Mouse (Mus musculus): ENCODE data around the gene Cbr1. TPM values are rescaled to one million over a fixed set of nuclear protein-coding genes. Genes with fewer than 3 reads are reported as not detected.

The Cbr1 gene
- 10 to 100 TPM; 19.3 to 24.6 TPM for total RNA-seq (2021)
- long read RNA-seq, experiment 1, transcript Cbr1-201 (3 exons, 1,237 nt): major isoform, 22 of 29 reads
- long read RNA-seq, experiment 1, partial matches to known transcripts: 0 of 29 reads
- long read RNA-seq, experiment 1, other reads (novel, unspliced or antisense): 7 of 29 reads
- long read RNA-seq, experiment 2, transcript Cbr1-201 (3 exons, 1,237 nt): major isoform, 32 of 37 reads
- long read RNA-seq, experiment 2, partial matches to known transcripts: 0 of 37 reads
- long read RNA-seq, experiment 2, other reads (novel, unspliced or antisense): 4 of 37 reads

- no peak for DNase-seq
- intact Hi-C loops (cut with DNase I): no loop called here
These were observed at the start of gene Cbr1 for GRCm38 (mm10) chr16:93605553-93605952. Gene Cbr1 (plus strand): TSS chr16:93605853.

- no peak for DNase-seq
- intact Hi-C loops (cut with DNase I): no loop called here
These were observed 48.0 kb upstream of the Cbr1 start for GRCm38 (mm10) chr16:93557646-93558045.

GRCm38 (mm10) chr16:93558499-93558898 is 47.2 kb upstream of the Cbr1 start:
- no peak for DNase-seq
- intact Hi-C loops (cut with DNase I): no loop called here

- no peak for DNase-seq
- intact Hi-C loops (cut with DNase I): no loop called here
These were observed 33.3 kb upstream of the Cbr1 start for GRCm38 (mm10) chr16:93572383-93572782.

GRCm38 (mm10) chr16:93573434-93573833 is 32.2 kb upstream of the Cbr1 start:
- intact Hi-C loops (cut with DNase I): no loop called here
- no peak for DNase-seq

GRCm38 (mm10) chr16:93574521-93575191 is 31.0 kb upstream of the Cbr1 start:
- no peak for DNase-seq
- intact Hi-C loops (cut with DNase I): no loop called here

GRCm38 (mm10) chr16:93575574-93575973 is 30.1 kb upstream of the Cbr1 start:
- no peak for DNase-seq
- intact Hi-C loops (cut with DNase I): no loop called here

GRCm38 (mm10) chr16:93576412-93577082 is 29.1 kb upstream of the Cbr1 start:
- intact Hi-C loops (cut with DNase I): loop anchor here (1.0 kb wide), 1 partner anchor 10 kb away; no protein-coding TSS in a partner anchor
- peak; percentile 69 to 74 for DNase-seq

- intact Hi-C loops (cut with DNase I): no loop called here
- DNase-seq: no peak
These were observed 27.2 kb upstream of the Cbr1 start for GRCm38 (mm10) chr16:93578346-93579005.

GRCm38 (mm10) chr16:93581125-93581524 is 24.5 kb upstream of the Cbr1 start:
- DNase-seq: no peak
- intact Hi-C loops (cut with DNase I): no loop called here

- DNase-seq: no peak
- intact Hi-C loops (cut with DNase I): no loop called here
These were observed 20.5 kb upstream of the Cbr1 start for GRCm38 (mm10) chr16:93584976-93585702.

GRCm38 (mm10) chr16:93585703-93586205 is 19.9 kb upstream of the Cbr1 start:
- intact Hi-C loops (cut with DNase I): loop anchor here (1.0 kb wide), 1 partner anchor 9 kb away; no protein-coding TSS in a partner anchor
- DNase-seq: no peak

GRCm38 (mm10) chr16:93586382-93586781 is 19.3 kb upstream of the Cbr1 start:
- intact Hi-C loops (cut with DNase I): loop anchor here (1.0 kb wide), 1 partner anchor 10 kb away; no protein-coding TSS in a partner anchor
- DNase-seq: no peak

- intact Hi-C loops (cut with DNase I): no loop called here
- DNase-seq: no peak
These were observed 17.4 kb upstream of the Cbr1 start for GRCm38 (mm10) chr16:93588281-93588680.

- intact Hi-C loops (cut with DNase I): no loop called here
These were observed 14.7 kb upstream of the Cbr1 start for GRCm38 (mm10) chr16:93590915-93591314.

GRCm38 (mm10) chr16:93591450-93592430 is 13.9 kb upstream of the Cbr1 start:
- intact Hi-C loops (cut with DNase I): no loop called here
- no peak for DNase-seq

More at GRCm38 (mm10) chr16:93590915-93591314, 14.7 kb upstream of the Cbr1 start:
- no peak for DNase-seq

GRCm38 (mm10) chr16:93592711-93593110 is 12.9 kb upstream of the Cbr1 start:
- intact Hi-C loops (cut with DNase I): no loop called here
- DNase-seq: no peak

GRCm38 (mm10) chr16:93593406-93593805 is 12.2 kb upstream of the Cbr1 start:
- intact Hi-C loops (cut with DNase I): no loop called here
- DNase-seq: no peak

GRCm38 (mm10) chr16:93594448-93594847 is 11.2 kb upstream of the Cbr1 start:
- no peak for DNase-seq

More at GRCm38 (mm10) chr16:93594448-93594847, 11.2 kb upstream of the Cbr1 start:
- intact Hi-C loops (cut with DNase I): no loop called here

All from gastrocnemius, postnatal 36 days (tissue).